Mouse (Mus musculus) R1 (cell line): ENCODE results near the gene Gm14180.
"Not testable (repeated sequence)": the region's sequence is repeated elsewhere in the genome, so short reads cannot be mapped to it uniquely, and the experiment has no call there.

Source experiments
- DNase-seq: peaks from one replicate; pipeline ENCODE4 v3.0.0-alpha.2; 2018; ENCODE audit warnings: low read depth, low spot score

Gm14180 gene

DNA sequence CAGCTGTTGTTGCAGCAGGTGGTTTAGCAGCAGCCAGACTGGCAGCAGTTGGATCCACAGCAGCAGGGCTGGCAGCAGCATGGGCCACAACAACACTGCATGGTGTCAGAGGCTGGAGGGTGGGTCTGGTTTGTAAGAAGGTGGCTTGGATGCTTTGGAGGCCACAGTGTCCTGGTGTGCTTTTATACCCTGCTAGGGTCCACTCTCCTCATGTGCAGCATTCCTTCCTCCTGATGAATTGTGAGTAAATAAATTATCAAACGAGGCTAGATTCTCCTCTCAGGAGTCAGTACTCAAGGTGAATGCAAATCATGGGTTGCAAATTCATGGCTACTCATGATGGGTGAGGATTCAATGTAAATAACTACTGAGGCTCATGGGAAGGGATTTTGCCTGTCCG, at the start of gene Gm14180:
Gm14180 (minus strand) TSS at position 101 of the 400 bp plus-strand sequence.
- DNase-seq = no peak

GRCm38 (mm10) chr11:99780604-99781003, 46.5 kb upstream of the Gm14180 start, which contains the start of gene Krtap4-8:
TSS of gene Krtap4-8 (minus strand) at chr11:99780704.
- no peak for DNase-seq

DNA sequence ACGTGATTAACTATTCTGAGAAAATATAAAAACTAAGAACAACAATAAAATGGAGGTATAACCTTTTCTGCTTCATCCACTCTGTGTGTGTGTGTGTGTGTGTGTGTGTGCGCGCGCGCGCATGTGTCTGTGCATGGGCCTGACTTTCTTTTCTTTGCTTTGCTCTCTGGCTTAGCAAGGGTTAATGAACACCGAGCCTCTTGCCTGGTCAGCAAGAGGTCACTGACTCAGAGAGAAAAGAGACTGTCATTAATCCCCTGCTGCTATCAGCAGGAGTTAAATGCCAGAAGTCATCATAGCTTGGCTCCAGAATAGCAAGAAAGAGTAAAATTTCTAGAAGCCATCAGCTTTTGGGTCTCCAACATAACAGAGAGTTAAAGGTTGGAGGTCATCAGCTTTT, 44.3 kb upstream of the Gm14180 start:
- DNase-seq = peak; percentile 2

- DNase-seq = not testable (repeated sequence)
Observed at GRCm38 (mm10) chr11:99772813-99773212, 38.7 kb upstream of the Gm14180 start, which contains the start of gene Gm11595. TSS of gene Gm11595 (minus strand) at chr11:99772913.

- DNase-seq = no peak
Observed at GRCm38 (mm10) chr11:99768410-99768809, 34.3 kb upstream of the Gm14180 start.

GRCm38 (mm10) chr11:99758877-99759276, 24.8 kb upstream of the Gm14180 start:
- no peak for DNase-seq

GRCm38 (mm10) chr11:99743985-99744384, 9.9 kb upstream of the Gm14180 start:
- no peak for DNase-seq

DNA sequence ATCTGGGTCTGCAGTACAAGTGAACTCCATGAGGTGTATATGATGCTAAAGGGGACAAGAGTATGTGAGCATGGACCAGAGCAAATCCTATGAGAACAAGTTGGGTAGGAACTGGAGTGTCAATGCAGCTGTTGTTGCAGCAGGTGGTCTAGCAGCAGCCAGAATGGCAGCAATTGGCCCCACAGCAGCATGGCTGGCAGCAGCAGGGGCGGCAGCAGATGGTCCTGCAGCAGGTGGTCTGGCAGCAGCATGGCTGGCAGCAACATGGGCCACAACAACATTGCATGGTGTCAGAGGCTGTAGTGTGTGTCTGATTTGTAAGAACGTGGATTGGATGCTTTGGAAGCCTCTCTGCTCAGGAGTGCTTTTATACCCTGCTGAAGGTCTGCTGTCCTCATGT, 10.0 kb downstream of the Gm14180 start:
- DNase-seq = no peak

DNA sequence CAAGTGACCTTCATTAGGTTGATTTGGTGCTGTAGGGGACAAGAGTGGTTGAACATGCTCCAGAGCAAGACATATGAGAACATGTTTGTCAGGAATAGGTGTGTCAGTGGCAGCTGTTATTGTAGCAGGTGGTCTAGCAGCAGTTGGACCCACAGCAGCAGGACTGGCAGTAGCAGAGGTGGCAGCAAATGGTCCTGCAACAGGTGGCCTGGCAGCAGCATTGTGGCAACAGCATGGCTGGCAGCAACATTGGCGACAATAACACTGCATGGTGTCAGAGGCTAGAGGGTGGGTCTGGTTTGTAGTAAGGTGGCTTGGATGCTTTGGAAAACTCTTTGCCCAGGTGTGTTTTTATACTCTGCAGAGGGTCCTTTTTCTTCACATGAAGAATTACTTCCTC, 15.3 kb downstream of the Gm14180 start:
- DNase-seq = no peak

DNA sequence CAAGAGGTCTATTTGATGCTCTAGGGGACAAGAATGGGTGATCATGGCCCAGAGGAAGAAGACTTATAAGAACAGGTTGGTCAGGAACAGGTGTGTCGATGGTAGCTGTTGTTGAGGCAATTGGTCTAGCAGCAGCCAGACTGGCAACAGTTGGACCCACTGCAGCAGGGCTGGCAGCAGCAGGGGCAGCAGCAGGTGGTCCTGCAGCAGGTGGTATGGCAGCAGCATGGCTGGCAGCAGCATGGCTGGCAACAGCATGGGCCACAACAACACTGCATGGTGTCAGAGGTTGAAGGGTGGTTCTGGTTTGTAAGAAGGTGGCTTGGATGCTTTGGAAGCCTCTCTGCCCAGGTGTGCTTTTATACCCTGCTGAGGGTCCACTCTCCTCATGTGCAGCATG, 43.6 kb downstream of the Gm14180 start, which contains the start of gene Gm14190:
Gm14190 (minus strand) TSS at position 278 of the 400 bp plus-strand sequence.
- DNase-seq = no peak

GRCm38 (mm10) chr11:99685235-99685634, 48.9 kb downstream of the Gm14180 start:
- not testable (repeated sequence) for DNase-seq
